Mouse (Mus musculus): ENCODE data around the gene Upf1. TPM values are rescaled to one million over a fixed set of nuclear protein-coding genes. Genes with fewer than 3 reads are reported as not detected.

Upf1 gene
- polyA plus RNA-seq, 1 experiment from 2014 or later = 36.0 TPM

DNA sequence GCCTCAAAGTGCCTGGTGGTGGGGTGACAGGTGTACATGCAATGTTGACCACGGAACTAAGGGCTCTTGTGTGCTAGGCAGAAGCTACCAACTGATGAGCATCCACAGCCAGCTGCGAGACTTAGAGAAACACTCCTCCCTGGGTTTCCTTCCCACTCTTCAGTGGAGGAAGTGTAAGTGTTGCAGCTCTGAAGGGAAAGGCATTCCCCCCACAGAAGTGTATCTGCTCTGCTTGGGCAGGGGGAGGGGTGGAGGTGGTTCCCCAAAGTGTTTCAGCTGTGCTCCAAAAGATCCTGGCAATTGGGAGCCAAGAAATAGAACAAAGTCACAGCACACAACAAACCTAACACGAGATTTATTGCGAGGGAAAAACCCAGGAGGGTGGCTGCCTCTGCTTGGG lies 926 bp upstream of the Upf1 start:
- WGBS = 60% methylated on average over 4 of the region's 4 CpGs
- Histone ChIP-seq H3K27ac (peak overlapping the region; percentile 88), H3K4me3 (peak overlapping the region; percentile 100), H3K4me2 (replicated peaks) (peak overlapping the region; percentile 93), H3K27me3 (no peaks in the 10 kb centered on the region), H3K36me3 (peaks cover 15% of the 10 kb centered on the region), H3K9me3 (no peaks in the 10 kb centered on the region), H3K4me1 (peaks cover 34% of the 10 kb centered on the region), H3K9ac (peak overlapping the region; percentile 99)
- no peak for ATAC-seq (ENCODE audit: insufficient number of reproducible peaks, insufficient read depth, low FRiP score, low TSS enrichment)

DNA sequence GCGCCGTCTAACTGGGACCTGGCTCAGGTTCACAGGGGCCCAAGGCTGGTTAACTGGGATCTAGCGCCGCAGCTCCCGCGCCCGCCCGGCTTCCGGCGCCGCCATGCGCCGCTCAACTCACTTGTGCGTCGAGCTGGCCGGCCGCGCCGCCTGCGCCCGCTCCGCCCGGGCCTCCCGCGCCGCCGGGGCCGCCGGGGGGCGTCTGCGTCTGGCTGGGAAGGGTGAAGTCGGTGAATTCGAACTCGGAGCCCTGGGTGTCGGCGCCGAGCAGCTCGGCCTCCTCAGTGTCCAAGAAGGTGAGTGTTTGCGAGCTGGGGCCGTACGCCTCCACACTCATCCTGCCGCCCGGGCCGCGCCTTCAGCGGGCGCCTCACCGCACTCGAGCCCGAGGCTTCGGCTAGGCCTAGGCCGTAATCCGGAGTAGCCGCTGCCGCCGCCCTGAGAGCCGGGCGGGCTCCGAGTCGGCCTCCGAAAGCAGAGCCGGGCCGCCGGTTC lies 374 bp downstream of the Upf1 start:
- ATAC-seq (ENCODE audit: insufficient number of reproducible peaks, insufficient read depth, low FRiP score, low TSS enrichment) = peak; percentile 13; the same call in 1 of the 2 replicates

DNA sequence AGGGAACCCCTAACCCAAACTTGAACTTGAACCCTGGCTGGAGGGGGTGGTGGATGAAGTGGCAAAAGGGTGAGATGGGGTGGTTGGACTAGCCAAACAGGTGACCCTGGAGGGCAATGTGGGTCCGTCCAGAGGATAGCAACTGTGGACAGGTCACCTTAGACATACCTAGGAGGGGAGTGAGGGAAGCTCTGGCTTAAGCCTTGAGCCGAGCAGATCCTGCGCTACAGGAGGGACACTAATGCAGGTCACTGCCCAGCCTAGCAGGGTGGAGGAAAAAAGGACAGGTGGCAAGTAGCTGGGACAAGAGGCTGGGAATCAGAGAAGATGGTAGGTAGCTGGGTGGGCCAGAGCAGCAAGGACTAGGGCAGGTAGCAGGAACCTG lies 1.1 kb downstream of the Upf1 start:
- Histone ChIP-seq H3K9ac (peak overlapping the region; percentile 99), H3K36me3 (peaks cover 22% of the 10 kb centered on the region), H3K27me3 (no peaks in the 10 kb centered on the region), H3K4me3 (peak overlapping the region; percentile 100), H3K4me2 (replicated peaks) (peak overlapping the region; percentile 93), H3K27ac (no peak overlapping the region), H3K9me3 (no peaks in the 10 kb centered on the region), H3K4me1 (peaks cover 34% of the 10 kb centered on the region)
- 24% methylated on average over 3 of the region's 3 CpGs for WGBS
- ATAC-seq (ENCODE audit: insufficient number of reproducible peaks, insufficient read depth, low FRiP score, low TSS enrichment) = no peak

More for the DNA sequence above, 374 bp downstream of the Upf1 start:
- WGBS = 1% methylated on average over 61 of the region's 64 CpGs
- Histone ChIP-seq H3K27ac (peak overlapping the region; percentile 88), H3K4me2 (replicated peaks) (peak overlapping the region; percentile 93), H3K4me3 (peak overlapping the region; percentile 100), H3K4me1 (peaks cover 34% of the 10 kb centered on the region), H3K9me3 (no peaks in the 10 kb centered on the region), H3K9ac (peak overlapping the region; percentile 99), H3K27me3 (no peaks in the 10 kb centered on the region), H3K36me3 (peaks cover 22% of the 10 kb centered on the region)

DNA sequence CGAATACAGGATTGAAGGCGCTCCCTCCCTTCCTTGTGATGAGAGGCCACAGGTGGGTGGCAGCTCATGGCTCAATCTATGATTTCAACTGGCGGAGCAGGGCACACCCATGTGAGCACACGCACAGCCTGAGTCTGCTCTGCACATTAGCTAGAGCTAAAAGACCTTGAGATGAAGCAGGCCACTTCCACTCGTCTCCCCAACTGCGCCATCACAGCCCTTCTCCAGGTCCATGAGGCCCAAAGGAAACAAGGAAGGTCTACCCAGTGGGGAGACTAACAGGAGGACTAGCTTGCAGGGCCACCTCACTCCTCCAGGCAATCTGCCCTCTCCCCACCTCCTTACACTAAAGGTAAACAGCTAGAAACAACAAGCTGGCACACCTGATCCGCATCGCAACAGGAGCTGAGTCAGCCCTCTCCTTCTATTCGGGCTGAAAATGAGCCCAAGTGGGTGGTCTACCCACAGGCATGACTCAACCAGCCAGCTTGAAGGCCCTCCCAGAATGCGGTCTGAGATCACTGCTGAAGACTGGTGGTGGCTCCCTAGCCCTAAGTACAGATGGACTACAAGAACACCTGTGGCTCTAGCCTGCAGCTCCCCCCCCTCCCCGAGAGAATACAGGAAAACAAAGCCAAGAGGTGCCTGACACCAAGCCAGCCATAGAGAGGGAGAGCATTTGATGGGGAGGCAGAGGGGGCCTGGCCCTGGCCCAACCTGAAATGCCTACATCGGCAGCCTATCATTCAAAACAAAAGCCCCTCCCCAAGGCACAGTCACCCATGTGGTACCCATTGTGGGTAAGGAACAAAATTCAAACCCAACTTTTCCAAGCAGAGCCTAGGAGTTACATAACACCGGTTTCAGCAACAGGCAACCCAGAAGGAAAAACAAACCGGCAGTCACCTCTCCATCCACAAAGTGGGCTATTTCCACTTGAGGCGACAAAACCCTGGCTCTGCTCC lies 1.8 kb downstream of the Upf1 start:
- ATAC-seq (ENCODE audit: insufficient number of reproducible peaks, insufficient read depth, low FRiP score, low TSS enrichment) = no peak
- Histone ChIP-seq H3K9ac (peak overlapping the region; percentile 99), H3K9me3 (no peaks in the 10 kb centered on the region), H3K4me3 (peak overlapping the region; percentile 100), H3K36me3 (peaks cover 28% of the 10 kb centered on the region), H3K4me2 (replicated peaks) (peak overlapping the region; percentile 93), H3K27me3 (no peaks in the 10 kb centered on the region), H3K27ac (no peak overlapping the region), H3K4me1 (peaks cover 34% of the 10 kb centered on the region)
- 47% methylated on average over 15 of the region's 15 CpGs for WGBS

DNA sequence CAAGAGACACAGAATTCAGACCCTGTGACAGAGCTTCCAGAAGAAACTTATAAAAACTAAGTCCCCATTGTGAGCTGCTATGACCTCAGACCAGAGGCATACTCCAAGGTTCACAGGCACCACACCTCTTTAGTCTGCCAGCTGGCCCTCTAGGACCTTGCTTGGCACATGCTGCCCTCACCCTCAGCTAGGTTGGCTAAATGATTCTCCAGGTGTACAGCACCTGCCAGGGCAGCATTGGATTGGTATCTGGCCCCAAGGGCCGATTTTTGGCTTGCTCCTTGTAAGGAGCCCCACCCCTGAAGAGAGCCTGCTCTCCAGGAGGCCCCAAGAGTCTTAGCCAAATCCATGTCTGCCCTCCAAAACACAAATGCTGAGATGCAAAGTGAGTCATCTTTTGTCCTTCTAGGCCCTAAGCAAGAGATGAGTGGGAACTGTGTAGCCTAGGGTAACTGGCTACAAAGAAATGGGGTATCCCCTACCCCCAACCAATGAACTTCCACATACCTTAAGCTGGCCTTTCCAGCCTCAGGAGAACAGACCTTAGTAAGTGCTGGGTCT lies 5.1 kb downstream of the Upf1 start:
- WGBS = 76% methylated on average over 1 of the region's 1 CpGs

DNA sequence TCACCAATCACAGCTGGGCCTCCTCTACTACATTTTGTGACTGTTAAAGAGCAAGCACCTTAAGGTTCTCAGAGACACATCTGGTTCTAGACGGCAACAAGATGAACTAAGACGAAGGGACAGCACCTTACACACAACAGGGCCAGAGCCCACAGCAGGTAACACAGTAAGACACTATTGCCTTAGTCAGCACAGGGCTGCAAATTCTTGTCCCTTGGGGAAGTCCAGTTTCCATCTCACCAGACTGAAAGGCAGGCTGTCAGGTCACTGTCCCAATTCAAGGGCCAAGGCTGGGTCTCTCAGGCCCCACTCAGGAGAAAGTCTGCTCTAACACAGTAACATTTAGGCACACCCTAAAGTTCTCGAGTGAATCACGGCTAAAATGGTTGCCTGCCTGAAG lies 5.6 kb downstream of the Upf1 start:
- Histone ChIP-seq H3K27me3 (no peaks in the 10 kb centered on the region), H3K9me3 (no peaks in the 10 kb centered on the region), H3K36me3 (peaks cover 54% of the 10 kb centered on the region), H3K4me1 (peaks cover 53% of the 10 kb centered on the region), H3K9ac (no peak overlapping the region), H3K27ac (no peak overlapping the region), H3K4me2 (replicated peaks) (no peak overlapping the region), H3K4me3 (no peak overlapping the region)
- WGBS = 84% methylated on average over 4 of the region's 4 CpGs
- ATAC-seq (ENCODE audit: insufficient number of reproducible peaks, insufficient read depth, low FRiP score, low TSS enrichment) = no peak

More for the DNA sequence above, 5.1 kb downstream of the Upf1 start:
- no peak for ATAC-seq (ENCODE audit: insufficient number of reproducible peaks, insufficient read depth, low FRiP score, low TSS enrichment)
- H3K4me3 ChIP-seq = no peak overlapping the region
- H3K9me3 ChIP-seq = no peaks in the 10 kb centered on the region
- H3K4me1 ChIP-seq = peaks cover 49% of the 10 kb centered on the region
- H3K9ac ChIP-seq = no peak overlapping the region
- H3K4me2 ChIP-seq (replicated peaks) = no peak overlapping the region
- no peak overlapping the region for H3K27ac ChIP-seq
- H3K27me3 ChIP-seq = no peaks in the 10 kb centered on the region
- H3K36me3 ChIP-seq = peaks cover 49% of the 10 kb centered on the region

DNA sequence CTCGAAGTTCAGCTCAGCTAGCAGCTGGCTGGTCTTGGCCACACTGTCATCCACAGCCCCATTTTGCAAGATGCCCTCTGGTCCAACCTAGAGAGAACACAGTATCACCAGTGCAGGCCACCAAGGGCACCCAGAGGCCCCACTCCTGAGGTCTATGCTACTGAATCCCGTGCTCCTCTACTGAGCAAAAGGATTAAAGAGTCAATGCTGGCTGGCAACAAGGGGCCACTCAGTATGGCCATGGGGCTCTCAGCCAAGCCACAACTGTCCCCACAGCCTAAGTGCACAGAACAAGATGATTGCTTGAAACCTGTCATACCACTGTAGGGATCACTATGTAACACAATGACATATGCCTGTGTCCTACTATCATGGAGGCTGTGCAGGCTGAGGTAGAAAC lies 8.8 kb downstream of the Upf1 start:
- Histone ChIP-seq H3K4me1 (peaks cover 26% of the 10 kb centered on the region), H3K36me3 (peaks cover 73% of the 10 kb centered on the region), H3K4me3 (no peak overlapping the region), H3K27ac (peak overlapping the region; percentile 56), H3K9me3 (no peaks in the 10 kb centered on the region), H3K27me3 (no peaks in the 10 kb centered on the region), H3K4me2 (replicated peaks) (no peak overlapping the region), H3K9ac (0 out of 2 replicates have a peak overlapping the region, but pooled peaks have one; percentile 30)
- no peak for ATAC-seq (ENCODE audit: insufficient number of reproducible peaks, insufficient read depth, low FRiP score, low TSS enrichment)
- 95% methylated on average over 2 of the region's 2 CpGs for WGBS

DNA sequence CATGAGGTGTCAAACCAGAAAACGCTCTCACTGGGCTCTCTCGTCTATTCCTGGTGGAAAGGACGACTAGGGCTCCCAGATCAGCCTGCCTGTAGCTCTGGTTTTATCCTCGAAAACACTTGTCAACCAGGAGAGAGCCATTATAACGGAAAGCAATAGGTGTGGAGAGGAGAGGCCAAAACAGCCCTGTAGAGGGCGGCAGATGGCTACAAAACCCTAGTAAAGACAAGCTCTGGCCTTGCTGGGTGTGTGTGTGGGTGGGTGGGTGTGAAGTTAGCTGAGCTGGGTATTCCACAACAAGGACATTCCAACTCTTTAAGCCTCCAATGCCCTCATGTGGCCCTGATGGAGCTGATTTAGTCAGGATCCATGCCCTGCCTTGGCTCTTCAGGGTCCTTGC lies 9.4 kb downstream of the Upf1 start:
- peaks cover 74% of the 10 kb centered on the region for H3K36me3 ChIP-seq
- no peak for ATAC-seq (ENCODE audit: insufficient number of reproducible peaks, insufficient read depth, low FRiP score, low TSS enrichment)
- peak overlapping the region; percentile 30; the same call in 1 of the 2 replicates for H3K9ac ChIP-seq
- H3K4me2 ChIP-seq (replicated peaks) = no peak overlapping the region
- 63% methylated on average over 6 of the region's 6 CpGs for WGBS
- H3K4me1 ChIP-seq = peaks cover 26% of the 10 kb centered on the region
- no peak overlapping the region for H3K4me3 ChIP-seq
- no peaks in the 10 kb centered on the region for H3K9me3 ChIP-seq
- peak overlapping the region; percentile 56 for H3K27ac ChIP-seq
- H3K27me3 ChIP-seq = no peaks in the 10 kb centered on the region

DNA sequence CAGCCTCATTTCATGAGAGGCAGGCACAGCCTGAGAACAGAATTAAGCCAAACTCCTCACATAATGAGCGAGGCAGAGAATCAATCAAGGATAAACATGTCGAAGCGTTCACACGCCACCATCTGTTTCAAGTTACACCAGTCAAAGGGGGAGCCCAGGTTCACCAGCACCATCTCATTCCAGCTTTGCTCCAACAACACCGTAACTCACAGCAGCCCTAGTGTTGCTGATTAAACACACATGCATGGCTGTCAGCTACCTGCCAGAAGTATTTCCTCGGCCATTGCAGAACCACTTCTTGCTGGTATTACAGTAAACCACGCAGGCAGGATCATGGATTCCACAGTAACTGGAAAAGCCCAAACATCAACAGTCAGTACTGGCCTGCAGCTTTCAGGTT lies 10.0 kb downstream of the Upf1 start:
- Histone ChIP-seq H3K4me2 (replicated peaks) (no peak overlapping the region), H3K27ac (peak overlapping the region; percentile 56), H3K4me3 (no peak overlapping the region), H3K27me3 (no peaks in the 10 kb centered on the region), H3K4me1 (peaks cover 26% of the 10 kb centered on the region), H3K9me3 (no peaks in the 10 kb centered on the region), H3K9ac (no peak overlapping the region), H3K36me3 (peaks cover 76% of the 10 kb centered on the region)
- 29% methylated on average over 7 of the region's 7 CpGs for WGBS
- no peak for ATAC-seq (ENCODE audit: insufficient number of reproducible peaks, insufficient read depth, low FRiP score, low TSS enrichment)

DNA sequence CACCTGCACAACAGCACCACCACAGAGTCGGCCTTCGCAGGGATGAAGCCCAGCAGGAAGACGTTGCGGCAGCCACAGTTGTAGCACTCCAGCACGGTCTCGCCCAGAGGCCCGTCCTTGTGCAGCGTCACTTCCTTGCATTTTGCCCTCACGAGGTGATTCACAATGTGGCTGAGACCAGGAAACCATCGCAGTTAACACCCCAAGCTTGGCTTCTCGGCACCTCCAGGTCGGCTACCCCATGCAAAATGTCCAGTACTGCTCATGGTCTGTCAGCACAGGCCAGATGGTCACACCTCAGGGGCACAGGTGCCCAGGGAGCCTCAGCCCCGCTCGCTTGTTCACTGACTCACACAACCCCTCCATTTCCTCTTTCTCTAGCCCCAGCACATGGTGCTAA lies 11.1 kb downstream of the Upf1 start:
- no peak for ATAC-seq (ENCODE audit: insufficient number of reproducible peaks, insufficient read depth, low FRiP score, low TSS enrichment)
- H3K27ac ChIP-seq = no peak overlapping the region
- H3K36me3 ChIP-seq = peaks cover 87% of the 10 kb centered on the region
- H3K4me3 ChIP-seq = no peak overlapping the region
- 92% methylated on average over 14 of the region's 14 CpGs for WGBS
- H3K4me1 ChIP-seq = peaks cover 26% of the 10 kb centered on the region
- H3K4me2 ChIP-seq (replicated peaks) = no peak overlapping the region
- no peak overlapping the region for H3K9ac ChIP-seq
- no peaks in the 10 kb centered on the region for H3K27me3 ChIP-seq
- H3K9me3 ChIP-seq = no peaks in the 10 kb centered on the region

DNA sequence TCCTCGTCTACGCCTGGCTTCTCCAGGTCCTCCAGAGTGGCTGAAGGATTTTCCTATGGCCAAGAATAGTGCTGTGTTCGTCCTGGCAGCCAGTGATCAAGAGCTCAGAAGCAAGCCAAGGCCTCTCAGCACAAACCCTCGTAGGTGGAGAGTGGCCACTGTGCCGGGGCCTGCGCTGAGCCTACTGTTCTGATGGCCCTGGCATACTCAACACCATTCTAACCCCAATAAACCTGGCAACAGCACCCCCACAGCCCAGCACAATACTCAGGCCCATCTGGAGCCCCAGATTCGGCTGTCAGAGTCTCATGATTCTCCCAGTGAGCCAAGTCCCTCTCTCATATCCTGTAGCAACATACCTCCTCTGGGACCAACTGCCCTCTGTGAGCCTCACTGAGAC lies 12.4 kb downstream of the Upf1 start:
- no peak for ATAC-seq (ENCODE audit: insufficient number of reproducible peaks, insufficient read depth, low FRiP score, low TSS enrichment)
- WGBS = 90% methylated on average over 7 of the region's 7 CpGs
- Histone ChIP-seq H3K27ac (no peak overlapping the region), H3K27me3 (no peaks in the 10 kb centered on the region), H3K9ac (no peak overlapping the region), H3K4me2 (replicated peaks) (no peak overlapping the region), H3K4me3 (no peak overlapping the region), H3K9me3 (no peaks in the 10 kb centered on the region), H3K4me1 (peaks cover 26% of the 10 kb centered on the region), H3K36me3 (peaks cover 90% of the 10 kb centered on the region)

DNA sequence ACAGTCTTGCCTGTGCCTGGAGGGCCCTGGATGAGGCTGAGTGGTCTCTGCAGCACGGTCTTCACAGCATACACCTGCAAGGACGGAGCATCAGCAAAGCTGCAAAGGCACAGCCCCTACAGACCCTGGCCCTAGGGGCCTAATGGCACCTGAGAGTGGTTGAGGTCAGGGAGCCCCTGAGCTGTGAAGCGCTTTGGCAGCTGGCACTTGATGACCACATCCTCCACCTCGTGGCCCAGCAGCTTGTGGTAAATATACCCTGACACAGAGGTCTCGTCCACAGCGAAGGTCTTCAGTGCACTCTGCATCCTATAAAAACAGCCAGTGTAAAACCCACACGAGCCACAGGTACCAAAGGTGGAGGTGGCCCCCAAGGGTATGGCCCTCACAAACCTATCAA lies 14.1 kb downstream of the Upf1 start:
- no peaks in the 10 kb centered on the region for H3K27me3 ChIP-seq
- H3K4me2 ChIP-seq (replicated peaks) = no peak overlapping the region
- H3K36me3 ChIP-seq = peaks cover 99% of the 10 kb centered on the region
- no peak overlapping the region for H3K27ac ChIP-seq
- H3K9ac ChIP-seq = no peak overlapping the region
- 87% methylated on average over 7 of the region's 7 CpGs for WGBS
- peaks cover 14% of the 10 kb centered on the region for H3K4me1 ChIP-seq
- ATAC-seq (ENCODE audit: insufficient number of reproducible peaks, insufficient read depth, low FRiP score, low TSS enrichment) = no peak
- H3K9me3 ChIP-seq = no peaks in the 10 kb centered on the region
- no peak overlapping the region for H3K4me3 ChIP-seq

Measured in embryonic facial prominence, embryonic 12.5 days (tissue).